In genomic region chr10:60093751-60094150, GRCm38 (mm10) we compare ENCODE assay signal across 24 mouse cellular contexts.
"Had no signal": no experiment of that assay in that cellular context is flagged by ENCODE, and none has a peak within 500 bp of the region (broad histone marks: within the 10 kb centered on the region; RNA-seq: fewer than 3 reads in every experiment).

No protein-coding gene starts in this region.

- H3K4me2 ChIP-seq: heart, embryonic 12.5 days; hindbrain, embryonic 12.5 days; hindbrain, embryonic 14.5 days; intestine, embryonic 15.5 days; limb, embryonic 12.5 days had no signal

- H3K4me1 ChIP-seq: heart, embryonic 10.5 days; heart, embryonic 12.5 days; intestine, embryonic 15.5 days; limb, embryonic 10.5 days; limb, embryonic 12.5 days had no signal

- H3K27me3 ChIP-seq: hindbrain, embryonic 12.5 days; intestine, embryonic 15.5 days; limb, embryonic 12.5 days had no signal

- H3K9ac ChIP-seq: forebrain, postnatal 0 days; heart, embryonic 12.5 days; hindbrain, embryonic 12.5 days; hindbrain, embryonic 14.5 days; intestine, embryonic 15.5 days; limb, embryonic 12.5 days had no signal

- DNase-seq: forebrain, postnatal 0 days; gastrocnemius, postnatal 14 days; gastrocnemius, postnatal 36 days; heart, adult 18-20 months; heart, postnatal 10 days; heart, postnatal 4 days; kidney, adult 18-20 months; kidney, adult 8-10 months; kidney, postnatal 10 days; kidney, postnatal 25 days; kidney, postnatal 4 days had no signal

- H3K9me3 ChIP-seq: heart, embryonic 10.5 days; heart, embryonic 12.5 days; hindbrain, embryonic 10.5 days; hindbrain, embryonic 12.5 days; intestine, embryonic 15.5 days; limb, embryonic 10.5 days; limb, embryonic 12.5 days had no signal

- ATAC-seq: forebrain, postnatal 0 days; hindbrain, embryonic 16.5 days; inflammation-experienced regulatory T-cells, adult 6 months; intestine, embryonic 15.5 days; intestine, postnatal 0 days had no signal

- H3K27ac ChIP-seq: heart, embryonic 10.5 days; hindbrain, embryonic 10.5 days; hindbrain, embryonic 12.5 days; hindbrain, embryonic 14.5 days; intestine, embryonic 15.5 days; layer of hippocampus, adult 2 months; left cerebral cortex, adult 2 months; limb, embryonic 10.5 days; limb, embryonic 12.5 days had no signal

- H3K4me3 ChIP-seq: heart, embryonic 10.5 days; heart, embryonic 12.5 days; hindbrain, embryonic 10.5 days; hindbrain, embryonic 12.5 days; intestine, embryonic 15.5 days; layer of hippocampus, adult 2 months; left cerebral cortex, adult 2 months; limb, embryonic 10.5 days; limb, embryonic 12.5 days had no signal

- H3K36me3 ChIP-seq: hindbrain, embryonic 12.5 days; intestine, embryonic 15.5 days had no signal
